Mouse (Mus musculus) stomach, embryonic 16.5 days (tissue): ENCODE measurements around the gene Mmp24. TPM values are rescaled to one million over a fixed set of nuclear protein-coding genes. Genes with fewer than 3 reads are reported as not detected.
A peak's percentile ranks its signal among the peaks of the same experiment; 100 is the strongest.
"Not testable (repeated sequence)": the region's sequence is repeated elsewhere in the genome, so short reads cannot be mapped to it uniquely, and the experiment has no call there.

Source experiments
- ATAC-seq: fragments of 200-750 bp; cut with Nextera tagmentation; 2 replicates; pipeline ENCODE4 v1.8.0; 2017; ENCODE audit warnings: moderate number of reproducible peaks, moderate TSS enrichment; ENCODE audit not compliant: insufficient read depth, low FRiP score
- H3K27ac ChIP-seq: fragments of 300-500 bp; sonication (generic); 2 replicates; pipeline ENCODE4 v1.5.1; 2014; ENCODE audit warnings: low read length
- H3K27me3 ChIP-seq: fragments of 300-500 bp; sonication (generic); 2 replicates; pipeline ENCODE4 v1.6.1; 2014; ENCODE audit warnings: low read length, control low read depth, mixed read lengths; ENCODE audit not compliant: control insufficient read depth, insufficient read depth
- H3K36me3 ChIP-seq: fragments of 300-500 bp; sonication (generic); 2 replicates; pipeline ENCODE4 v1.6.1; 2014; ENCODE audit warnings: low read length; ENCODE audit not compliant: control insufficient read depth, insufficient read depth
- H3K4me1 ChIP-seq: fragments of 300-500 bp; sonication (generic); 2 replicates; pipeline ENCODE4 v1.6.1; 2014; ENCODE audit warnings: low read length, control low read depth, mixed read lengths; ENCODE audit not compliant: control insufficient read depth, insufficient read depth
- H3K4me2 ChIP-seq: fragments of 300-500 bp; sonication (generic); 2 replicates; pipeline ENCODE4 v1.6.1; 2014; ENCODE audit warnings: low read depth, low read length, mixed read lengths
- H3K4me3 ChIP-seq: fragments of 300-500 bp; sonication (generic); replicated peaks from 2 replicates; pipeline ENCODE4 v1.5.1; 2014; ENCODE audit warnings: mild to moderate bottlenecking, low read length
- H3K9ac ChIP-seq: fragments of 300-500 bp; sonication (generic); 2 replicates; pipeline ENCODE4 v1.6.1; 2014; ENCODE audit warnings: low read length
- H3K9me3 ChIP-seq: fragments of 300-500 bp; sonication (generic); replicated peaks from 2 replicates; pipeline ENCODE4 v1.6.1; 2016; ENCODE audit warnings: low read length, control low read depth; ENCODE audit not compliant: control insufficient read depth
- WGBS: fragments of 180-500 bp; shearing (Covaris S2); extraction: QIAGEN DNeasy Blood & Tissue Kit; methylation state at CpG from one replicate; pipeline ENCODE4 v1.1.7; 2014; 5-methylcytosine and 5-hydroxymethylcytosine counted together
- polyA plus RNA-seq: library from polyadenylated mRNA; unstranded; fragments of >200 nt; fragmentation: Nextera tagmentation; extraction: Ambion mirVana; gene quantifications from 2 replicates; pipeline ENCODE4 v1.2.1, GENCODE M21; 2015

Mmp24 gene
- 0.23 and 0.31 TPM in 2 replicates for polyA plus RNA-seq

- Histone ChIP-seq H3K9me3 (no peaks in the 10 kb centered on the region), H3K27me3 (peaks cover 24% of the 10 kb centered on the region), H3K9ac (no peak within 1 kb of the TSS; the same call in 1 of the 2 replicates), H3K4me3 (peak within 1 kb of the TSS; percentile 58), H3K4me1 (peaks cover 2% of the 10 kb centered on the region; the same call in 1 of the 2 replicates), H3K36me3 (no peaks in the 10 kb centered on the region), H3K4me2 (peak within 1 kb of the TSS; percentile 94), H3K27ac (no peak within 1 kb of the TSS)
- 2% methylated on average over 60 of the region's 100 CpGs for WGBS
- peak; percentile 11; the same call in 1 of the 2 replicates for ATAC-seq
Observed at GRCm38 (mm10) chr2:155774927-155775684, at the start of gene Mmp24. Mmp24 (plus strand) TSS chr2:155775342.

GRCm38 (mm10) chr2:155726302-155726701 is 48.8 kb upstream of the Mmp24 start:
- no peak overlapping the region for H3K4me3 ChIP-seq
- H3K9me3 ChIP-seq = no peaks in the 10 kb centered on the region
- WGBS = 71% methylated on average over 7 of the region's 7 CpGs
- no peak overlapping the region for H3K9ac ChIP-seq
- peaks cover 6% of the 10 kb centered on the region; the same call in 1 of the 2 replicates for H3K4me1 ChIP-seq
- H3K27me3 ChIP-seq = no peaks in the 10 kb centered on the region
- peaks cover 4% of the 10 kb centered on the region; the same call in 1 of the 2 replicates for H3K36me3 ChIP-seq
- no peak overlapping the region for H3K4me2 ChIP-seq
- no peak for ATAC-seq
- H3K27ac ChIP-seq = no peak overlapping the region

- Histone ChIP-seq H3K36me3 (peaks cover 4% of the 10 kb centered on the region; the same call in 1 of the 2 replicates), H3K9ac (no peak overlapping the region), H3K9me3 (no peaks in the 10 kb centered on the region), H3K27me3 (no peaks in the 10 kb centered on the region), H3K4me1 (peaks cover 5% of the 10 kb centered on the region; the same call in 1 of the 2 replicates), H3K4me3 (peak overlapping the region; percentile 92; the same call in 1 of the 2 replicates), H3K27ac (peak overlapping the region; percentile 5; the same call in 1 of the 2 replicates), H3K4me2 (peak overlapping the region; percentile 75)
- ATAC-seq = peak; percentile 74
- 52% methylated on average over 7 of the region's 7 CpGs for WGBS
Observed at GRCm38 (mm10) chr2:155727764-155728395, 47.3 kb upstream of the Mmp24 start.

- Histone ChIP-seq H3K4me2 (peak overlapping the region; percentile 75), H3K27me3 (no peaks in the 10 kb centered on the region)
Observed at GRCm38 (mm10) chr2:155728742-155729141, 46.4 kb upstream of the Mmp24 start.

GRCm38 (mm10) chr2:155729158-155729645 is 45.9 kb upstream of the Mmp24 start, which contains the start of gene Edem2:
Edem2 (minus strand) TSS chr2:155729475.
- Histone ChIP-seq H3K36me3 (0 out of 2 replicates have a peak, but pooled peaks cover 4% of the 10 kb centered on the region), H3K4me3 (peak within 1 kb of the TSS; percentile 92), H3K4me2 (peak within 1 kb of the TSS; percentile 75), H3K4me1 (peaks cover 5% of the 10 kb centered on the region; the same call in 1 of the 2 replicates), H3K27ac (peak within 1 kb of the TSS; percentile 62), H3K27me3 (no peaks in the 10 kb centered on the region), H3K9ac (peak within 1 kb of the TSS; percentile 84), H3K9me3 (no peaks in the 10 kb centered on the region)
- peak; percentile 87 for ATAC-seq
- 0% methylated on average over 33 of the region's 33 CpGs for WGBS

More at GRCm38 (mm10) chr2:155728742-155729141, 46.4 kb upstream of the Mmp24 start:
- H3K4me1 ChIP-seq = peaks cover 5% of the 10 kb centered on the region; the same call in 1 of the 2 replicates
- WGBS = 4% methylated on average over 15 of the region's 15 CpGs
- no peaks in the 10 kb centered on the region for H3K9me3 ChIP-seq
- H3K4me3 ChIP-seq = peak overlapping the region; percentile 92
- peak overlapping the region; percentile 62 for H3K27ac ChIP-seq
- peak; percentile 8; the same call in 1 of the 2 replicates for ATAC-seq
- peaks cover 4% of the 10 kb centered on the region; the same call in 1 of the 2 replicates for H3K36me3 ChIP-seq
- peak overlapping the region; percentile 84 for H3K9ac ChIP-seq

GRCm38 (mm10) chr2:155735080-155735479 is 40.1 kb upstream of the Mmp24 start:
- no peak for ATAC-seq
- H3K9me3 ChIP-seq = no peaks in the 10 kb centered on the region
- no peaks in the 10 kb centered on the region for H3K4me1 ChIP-seq
- H3K9ac ChIP-seq = no peak overlapping the region
- 0 out of 2 replicates have a peak overlapping the region, but pooled peaks have one; percentile 24 for H3K27ac ChIP-seq
- no peak overlapping the region for H3K4me2 ChIP-seq
- no peaks in the 10 kb centered on the region for H3K27me3 ChIP-seq
- 52% methylated on average over 5 of the region's 5 CpGs for WGBS
- H3K36me3 ChIP-seq = no peaks in the 10 kb centered on the region
- H3K4me3 ChIP-seq = no peak overlapping the region

GRCm38 (mm10) chr2:155735766-155736165 is 39.4 kb upstream of the Mmp24 start, which contains the start of gene Gm17581:
Gm17581 (minus strand) TSS chr2:155735866.
- not testable (repeated sequence) for H3K27me3 ChIP-seq, H3K4me1 ChIP-seq, H3K9ac ChIP-seq, H3K9me3 ChIP-seq, ATAC-seq, H3K4me3 ChIP-seq, H3K4me2 ChIP-seq, H3K36me3 ChIP-seq
- 87% methylated on average over 5 of the region's 5 CpGs for WGBS
- 0 out of 2 replicates have a peak within 1 kb of the TSS, but pooled peaks have one; percentile 24 for H3K27ac ChIP-seq

- no peak overlapping the region for H3K9ac ChIP-seq
- no peak overlapping the region for H3K27ac ChIP-seq
- H3K4me1 ChIP-seq = no peaks in the 10 kb centered on the region
- H3K36me3 ChIP-seq = no peaks in the 10 kb centered on the region
- H3K9me3 ChIP-seq = no peaks in the 10 kb centered on the region
- H3K27me3 ChIP-seq = no peaks in the 10 kb centered on the region
- WGBS = 65% methylated on average over 6 of the region's 6 CpGs
- ATAC-seq = no peak
- H3K4me3 ChIP-seq = no peak overlapping the region
- no peak overlapping the region for H3K4me2 ChIP-seq
Observed at GRCm38 (mm10) chr2:155736936-155737335, 38.2 kb upstream of the Mmp24 start.
